Mouse (Mus musculus) small intestine, adult 2 months (tissue): ENCODE measurements at regions not wholly inside any gene's neighbourhood (a gene's known extent, or its start where the extent isn't known, plus 50 kb on each side); places are given as distances from the start of the nearest gene placed in this dataset.

Source experiments
- CTCF ChIP-seq: fragments of 200-500 bp; IDR thresholded peaks from 2 replicates; pipeline ENCODE4 v1.5.1; 2012; ENCODE audit warnings: low read depth, mild to moderate bottlenecking, control low read depth, inconsistent platforms, low read length, moderate library complexity, mixed read lengths; ENCODE audit not compliant: insufficient replicate concordance, insufficient read length; ENCODE audit errors: extremely low read depth
- POLR2A ChIP-seq: fragments of 200-500 bp; IDR thresholded peaks from 2 replicates; pipeline ENCODE4 v1.6.1; 2012; ENCODE audit warnings: low read depth, mild to moderate bottlenecking, control low read depth, inconsistent platforms, low read length, moderate library complexity

- TF ChIP-seq CTCF, result no peak
- no peak for TF ChIP-seq POLR2A
Observed at GRCm38 (mm10) chr1:71757236-71757635, 104.2 kb upstream of the Fn1 start.
